Mouse (Mus musculus) E14TG2a.4 (cell line): ENCODE measurements around the gene Myo18a.
A peak's percentile ranks its signal among the peaks of the same experiment; 100 is the strongest.

Experiments
- H3K27me3 ChIP-seq: 2 replicates; pipeline ENCODE4 v1.6.1; 2014; ENCODE audit warnings: low read length, control low read depth; ENCODE audit not compliant: insufficient read depth
- H3K36me3 ChIP-seq: 2 replicates; pipeline ENCODE4 v1.6.1; 2014; ENCODE audit warnings: low read length, control low read depth; ENCODE audit not compliant: insufficient read depth
- H3K4me1 ChIP-seq: replicated peaks from 2 replicates; pipeline ENCODE4 v1.6.1; 2014; ENCODE audit warnings: low read depth, low read length, control low read depth
- H3K4me3 ChIP-seq: replicated peaks from 2 replicates; pipeline ENCODE4 v1.5.1; 2014; ENCODE audit warnings: mild to moderate bottlenecking, low read length
- H3K9me3 ChIP-seq: 2 replicates; pipeline ENCODE4 v1.6.1; 2014; ENCODE audit warnings: low read length, control low read depth
- CTCF ChIP-seq: conservative IDR thresholded peaks from 2 replicates; pipeline ENCODE4 v1.5.1; 2014; ENCODE audit warnings: low read length
- NANOG ChIP-seq: IDR thresholded peaks from 2 replicates; pipeline ENCODE4 v1.6.1; 2014; ENCODE audit warnings: borderline replicate concordance, low read length, mixed read lengths
- POU5F1 ChIP-seq: IDR thresholded peaks from 2 replicates; pipeline ENCODE4 v1.6.1; 2014; ENCODE audit warnings: low read length, borderline replicate concordance

Myo18a gene

GRCm38 (mm10) chr11:77795216-77795615, 32.2 kb downstream of the Myo18a start:
- no peak overlapping the region for H3K4me3 ChIP-seq
- H3K9me3 ChIP-seq: no peaks in the 10 kb centered on the region
- peaks cover 42% of the 10 kb centered on the region for H3K4me1 ChIP-seq
- TF ChIP-seq CTCF (no peak), NANOG (no peak), POU5F1 (no peak)
- no peaks in the 10 kb centered on the region for H3K27me3 ChIP-seq
- no peaks in the 10 kb centered on the region for H3K36me3 ChIP-seq

- no peak for TF ChIP-seq CTCF
- no peak for TF ChIP-seq POU5F1
- no peak for TF ChIP-seq NANOG
- H3K36me3 ChIP-seq: no peaks in the 10 kb centered on the region
- H3K4me3 ChIP-seq: no peak overlapping the region
- H3K4me1 ChIP-seq: peaks cover 48% of the 10 kb centered on the region
- H3K9me3 ChIP-seq: no peaks in the 10 kb centered on the region
- H3K27me3 ChIP-seq: no peaks in the 10 kb centered on the region
Measured at GRCm38 (mm10) chr11:77800491-77800868, 37.4 kb downstream of the Myo18a start.

GRCm38 (mm10) chr11:77800869-77801701, 38.0 kb downstream of the Myo18a start:
- peaks cover 53% of the 10 kb centered on the region for H3K4me1 ChIP-seq
- TF ChIP-seq NANOG (no peak), POU5F1 (no peak), CTCF (no peak)
- peak overlapping the region; percentile 32 for H3K4me3 ChIP-seq
- no peaks in the 10 kb centered on the region for H3K9me3 ChIP-seq
- no peaks in the 10 kb centered on the region for H3K27me3 ChIP-seq
- H3K36me3 ChIP-seq: no peaks in the 10 kb centered on the region

- TF ChIP-seq NANOG (no peak), POU5F1 (no peak), CTCF (no peak)
- Histone ChIP-seq H3K36me3 (no peaks in the 10 kb centered on the region), H3K27me3 (no peaks in the 10 kb centered on the region), H3K9me3 (no peaks in the 10 kb centered on the region), H3K4me3 (peak overlapping the region; percentile 43), H3K4me1 (peaks cover 66% of the 10 kb centered on the region)
Measured at GRCm38 (mm10) chr11:77802341-77802865, 39.4 kb downstream of the Myo18a start.

- Histone ChIP-seq H3K4me1 (peaks cover 63% of the 10 kb centered on the region), H3K9me3 (peaks cover 37% of the 10 kb centered on the region), H3K4me3 (no peak overlapping the region), H3K27me3 (no peaks in the 10 kb centered on the region), H3K36me3 (peaks cover 30% of the 10 kb centered on the region)
- TF ChIP-seq POU5F1 (no peak), CTCF (no peak), NANOG (no peak)
Measured at GRCm38 (mm10) chr11:77806218-77806617, 43.2 kb downstream of the Myo18a start.

GRCm38 (mm10) chr11:77806855-77807254, 43.8 kb downstream of the Myo18a start:
- Histone ChIP-seq H3K4me1 (peaks cover 57% of the 10 kb centered on the region), H3K4me3 (peak overlapping the region; percentile 39), H3K9me3 (peaks cover 43% of the 10 kb centered on the region), H3K27me3 (no peaks in the 10 kb centered on the region), H3K36me3 (peaks cover 34% of the 10 kb centered on the region)
- TF ChIP-seq NANOG (no peak), CTCF (no peak), POU5F1 (no peak)

- H3K27me3 ChIP-seq: no peaks in the 10 kb centered on the region
- H3K4me1 ChIP-seq: peaks cover 56% of the 10 kb centered on the region
- H3K36me3 ChIP-seq: peaks cover 45% of the 10 kb centered on the region
- TF ChIP-seq NANOG (no peak), POU5F1 (no peak), CTCF (no peak)
- H3K4me3 ChIP-seq: peak overlapping the region; percentile 39; the same call in 1 of the 2 replicates
- H3K9me3 ChIP-seq: peaks cover 43% of the 10 kb centered on the region
Measured at GRCm38 (mm10) chr11:77808051-77808465, 45.0 kb downstream of the Myo18a start.

GRCm38 (mm10) chr11:77809215-77809614, 46.2 kb downstream of the Myo18a start:
- no peaks in the 10 kb centered on the region for H3K27me3 ChIP-seq
- H3K4me3 ChIP-seq: no peak overlapping the region
- no peak for TF ChIP-seq POU5F1
- no peak for TF ChIP-seq NANOG
- TF ChIP-seq CTCF: no peak
- H3K9me3 ChIP-seq: peaks cover 43% of the 10 kb centered on the region
- peaks cover 45% of the 10 kb centered on the region for H3K36me3 ChIP-seq
- peaks cover 53% of the 10 kb centered on the region for H3K4me1 ChIP-seq

GRCm38 (mm10) chr11:77810018-77810417, 47.0 kb downstream of the Myo18a start:
- peaks cover 46% of the 10 kb centered on the region for H3K4me1 ChIP-seq
- no peak overlapping the region for H3K4me3 ChIP-seq
- H3K36me3 ChIP-seq: peaks cover 45% of the 10 kb centered on the region
- TF ChIP-seq CTCF (no peak), POU5F1 (no peak), NANOG (no peak)
- peaks cover 43% of the 10 kb centered on the region for H3K9me3 ChIP-seq
- no peaks in the 10 kb centered on the region for H3K27me3 ChIP-seq
